Mouse (Mus musculus): ENCODE data around the gene Acox1. TPM values are rescaled to one million over a fixed set of nuclear protein-coding genes. Genes with fewer than 3 reads are reported as not detected.

Acox1 gene
- polyA plus RNA-seq, 1 experiment from 2014 or later = 19.8 TPM

- H3K4me3 ChIP-seq = no peak overlapping the region
- DNase-seq (ENCODE audit: extremely low spot score, low spot score) = no peak
- peaks cover 87% of the 10 kb centered on the region for H3K36me3 ChIP-seq (replicated peaks)
- H3K27ac ChIP-seq = no peak overlapping the region
- no peaks in the 10 kb centered on the region for H3K9me3 ChIP-seq
- H3K27me3 ChIP-seq (ENCODE audit: poor library complexity, severe bottlenecking) = no peaks in the 10 kb centered on the region
- 88% methylated on average over 7 of the region's 7 CpGs for whole genome bisulfite sequencing
- no peaks in the 10 kb centered on the region for H3K4me1 ChIP-seq
Measured at GRCm38 (mm10) chr11:116176010-116176409, 22.8 kb downstream of the Acox1 start.

- Histone ChIP-seq H3K27ac (no peak overlapping the region), H3K27me3 (ENCODE audit: poor library complexity, severe bottlenecking) (no peaks in the 10 kb centered on the region), H3K9me3 (no peaks in the 10 kb centered on the region), H3K36me3 (replicated peaks) (peaks cover 76% of the 10 kb centered on the region), H3K4me1 (no peaks in the 10 kb centered on the region), H3K4me3 (no peak overlapping the region)
- 92% methylated on average over 22 of the region's 22 CpGs for WGBS
- no peak for DNase-seq (ENCODE audit: extremely low spot score, low spot score)
Measured at GRCm38 (mm10) chr11:116174775-116175448, 23.9 kb downstream of the Acox1 start.

- peaks cover 48% of the 10 kb centered on the region for H3K36me3 ChIP-seq (replicated peaks)
- no peaks in the 10 kb centered on the region for H3K9me3 ChIP-seq
- WGBS = 90% methylated on average over 2 of the region's 2 CpGs
- peaks cover 15% of the 10 kb centered on the region for H3K4me1 ChIP-seq
- no peak overlapping the region for H3K27ac ChIP-seq
- peaks cover 6% of the 10 kb centered on the region; the same call in 1 of the 2 replicates for H3K27me3 ChIP-seq (ENCODE audit: poor library complexity, severe bottlenecking)
- DNase-seq (ENCODE audit: extremely low spot score, low spot score) = no peak
- no peak overlapping the region for H3K4me3 ChIP-seq
Measured at GRCm38 (mm10) chr11:116171959-116172358, 26.9 kb downstream of the Acox1 start.

- peaks cover 44% of the 10 kb centered on the region for H3K36me3 ChIP-seq (replicated peaks)
- no peaks in the 10 kb centered on the region for H3K9me3 ChIP-seq
- H3K27ac ChIP-seq = no peak overlapping the region
- no peak for DNase-seq (ENCODE audit: extremely low spot score, low spot score)
- 87% methylated on average over 5 of the region's 5 CpGs for WGBS
- H3K27me3 ChIP-seq (ENCODE audit: poor library complexity, severe bottlenecking) = peaks cover 6% of the 10 kb centered on the region; the same call in 1 of the 2 replicates
- H3K4me1 ChIP-seq = peaks cover 29% of the 10 kb centered on the region
- H3K4me3 ChIP-seq = no peak overlapping the region
Measured at GRCm38 (mm10) chr11:116170003-116170800, 28.6 kb downstream of the Acox1 start.

GRCm38 (mm10) chr11:116169214-116169613 lies 29.6 kb downstream of the Acox1 start:
- H3K9me3 ChIP-seq = no peaks in the 10 kb centered on the region
- no peak for DNase-seq (ENCODE audit: extremely low spot score, low spot score)
- H3K27ac ChIP-seq = no peak overlapping the region
- peaks cover 29% of the 10 kb centered on the region for H3K4me1 ChIP-seq
- H3K36me3 ChIP-seq (replicated peaks) = peaks cover 44% of the 10 kb centered on the region
- peak overlapping the region; percentile 68; the same call in 1 of the 2 replicates for H3K4me3 ChIP-seq
- H3K27me3 ChIP-seq (ENCODE audit: poor library complexity, severe bottlenecking) = peaks cover 6% of the 10 kb centered on the region; the same call in 1 of the 2 replicates
- 86% methylated on average over 3 of the region's 3 CpGs for WGBS

- Histone ChIP-seq H3K4me1 (peaks cover 39% of the 10 kb centered on the region), H3K27ac (peak within 1 kb of the TSS; percentile 92), H3K36me3 (replicated peaks) (peaks cover 44% of the 10 kb centered on the region), H3K4me3 (peak within 1 kb of the TSS; percentile 68), H3K27me3 (ENCODE audit: poor library complexity, severe bottlenecking) (peaks cover 6% of the 10 kb centered on the region; the same call in 1 of the 2 replicates), H3K9me3 (no peaks in the 10 kb centered on the region)
- DNase-seq (ENCODE audit: extremely low spot score, low spot score) = peak; percentile 95
- WGBS = under 1% methylated on average over 40 of the region's 40 CpGs
Measured at GRCm38 (mm10) chr11:116167884-116168439, 30.9 kb downstream of the Acox1 start, which contains the start of gene Fbf1. Gene Fbf1 (minus strand): TSS chr11:116168166.

GRCm38 (mm10) chr11:116167232-116167631 lies 31.6 kb downstream of the Acox1 start:
- H3K4me3 ChIP-seq = peak overlapping the region; percentile 68
- H3K27ac ChIP-seq = peak overlapping the region; percentile 92
- no peak for DNase-seq (ENCODE audit: extremely low spot score, low spot score)
- WGBS = 21% methylated on average over 6 of the region's 6 CpGs
- no peaks in the 10 kb centered on the region for H3K9me3 ChIP-seq
- peaks cover 6% of the 10 kb centered on the region; the same call in 1 of the 2 replicates for H3K27me3 ChIP-seq (ENCODE audit: poor library complexity, severe bottlenecking)
- peaks cover 47% of the 10 kb centered on the region for H3K4me1 ChIP-seq
- H3K36me3 ChIP-seq (replicated peaks) = peaks cover 41% of the 10 kb centered on the region

- peaks cover 80% of the 10 kb centered on the region for H3K36me3 ChIP-seq (replicated peaks)
Measured at GRCm38 (mm10) chr11:116163002-116163401, 35.8 kb downstream of the Acox1 start.

GRCm38 (mm10) chr11:116162146-116162545 lies 36.7 kb downstream of the Acox1 start:
- Histone ChIP-seq H3K36me3 (replicated peaks) (peaks cover 89% of the 10 kb centered on the region), H3K4me1 (peaks cover 43% of the 10 kb centered on the region)

More at GRCm38 (mm10) chr11:116163002-116163401, 35.8 kb downstream of the Acox1 start:
- no peaks in the 10 kb centered on the region for H3K9me3 ChIP-seq
- WGBS = 45% methylated on average over 9 of the region's 9 CpGs
- H3K4me3 ChIP-seq = no peak overlapping the region
- no peak for DNase-seq (ENCODE audit: extremely low spot score, low spot score)
- H3K27me3 ChIP-seq (ENCODE audit: poor library complexity, severe bottlenecking) = no peaks in the 10 kb centered on the region
- H3K4me1 ChIP-seq = peaks cover 47% of the 10 kb centered on the region
- H3K27ac ChIP-seq = peak overlapping the region; percentile 66

GRCm38 (mm10) chr11:116161312-116161711 lies 37.5 kb downstream of the Acox1 start:
- no peak for DNase-seq (ENCODE audit: extremely low spot score, low spot score)
- Histone ChIP-seq H3K9me3 (no peaks in the 10 kb centered on the region), H3K36me3 (replicated peaks) (peaks cover 97% of the 10 kb centered on the region), H3K4me3 (no peak overlapping the region), H3K27ac (no peak overlapping the region), H3K27me3 (ENCODE audit: poor library complexity, severe bottlenecking) (no peaks in the 10 kb centered on the region), H3K4me1 (peaks cover 34% of the 10 kb centered on the region)
- 78% methylated on average over 12 of the region's 12 CpGs for WGBS

More at GRCm38 (mm10) chr11:116162146-116162545, 36.7 kb downstream of the Acox1 start:
- H3K9me3 ChIP-seq = no peaks in the 10 kb centered on the region
- no peak overlapping the region for H3K4me3 ChIP-seq
- no peak for DNase-seq (ENCODE audit: extremely low spot score, low spot score)
- 85% methylated on average over 10 of the region's 10 CpGs for WGBS
- no peaks in the 10 kb centered on the region for H3K27me3 ChIP-seq (ENCODE audit: poor library complexity, severe bottlenecking)
- H3K27ac ChIP-seq = peak overlapping the region; percentile 66; the same call in 1 of the 2 replicates

- Histone ChIP-seq H3K36me3 (replicated peaks) (peaks cover 100% of the 10 kb centered on the region), H3K4me3 (no peak overlapping the region), H3K9me3 (no peaks in the 10 kb centered on the region), H3K27ac (no peak overlapping the region), H3K27me3 (ENCODE audit: poor library complexity, severe bottlenecking) (no peaks in the 10 kb centered on the region), H3K4me1 (peaks cover 25% of the 10 kb centered on the region)
- 90% methylated on average over 2 of the region's 2 CpGs for WGBS
- DNase-seq (ENCODE audit: extremely low spot score, low spot score) = no peak
Measured at GRCm38 (mm10) chr11:116150960-116151359, 47.9 kb downstream of the Acox1 start.

- Histone ChIP-seq H3K9me3 (no peaks in the 10 kb centered on the region), H3K27me3 (ENCODE audit: poor library complexity, severe bottlenecking) (no peaks in the 10 kb centered on the region), H3K4me3 (no peak overlapping the region), H3K4me1 (peaks cover 25% of the 10 kb centered on the region), H3K27ac (0 out of 2 replicates have a peak overlapping the region, but pooled peaks have one; percentile 5), H3K36me3 (replicated peaks) (peaks cover 100% of the 10 kb centered on the region)
- DNase-seq (ENCODE audit: extremely low spot score, low spot score) = no peak
- WGBS = 90% methylated on average over 6 of the region's 6 CpGs
Measured at GRCm38 (mm10) chr11:116149341-116149740, 49.5 kb downstream of the Acox1 start.

All from forebrain, embryonic 10.5 days (tissue).